Mouse (Mus musculus): ENCODE measurements around the gene Dlg1.

Gene Dlg1

GRCm38 (mm10) chr16:31663379-31664286 lies at the start of gene Dlg1:
Dlg1 (plus strand) TSS chr16:31663443.
- peak; percentile 92 for DNase-seq (ENCODE audit: low read depth, low spot score)

GRCm38 (mm10) chr16:31616382-31616781 lies 46.9 kb upstream of the Dlg1 start:
- no peak for DNase-seq (ENCODE audit: low read depth, low spot score)

- no peak for DNase-seq (ENCODE audit: low read depth, low spot score)
Observed at GRCm38 (mm10) chr16:31617128-31617527, 46.1 kb upstream of the Dlg1 start.

- DNase-seq (ENCODE audit: low read depth, low spot score) = no peak
Observed at GRCm38 (mm10) chr16:31617823-31618371, 45.3 kb upstream of the Dlg1 start.

GRCm38 (mm10) chr16:31618671-31619070 lies 44.6 kb upstream of the Dlg1 start:
- DNase-seq (ENCODE audit: low read depth, low spot score) = no peak

- no peak for DNase-seq (ENCODE audit: low read depth, low spot score)
Observed at GRCm38 (mm10) chr16:31619675-31620335, 43.4 kb upstream of the Dlg1 start.

GRCm38 (mm10) chr16:31622356-31622755 lies 40.9 kb upstream of the Dlg1 start:
- DNase-seq (ENCODE audit: low read depth, low spot score) = no peak

- no peak for DNase-seq (ENCODE audit: low read depth, low spot score)
Observed at GRCm38 (mm10) chr16:31623136-31623535, 40.1 kb upstream of the Dlg1 start.

GRCm38 (mm10) chr16:31624749-31625148 lies 38.5 kb upstream of the Dlg1 start:
- DNase-seq (ENCODE audit: low read depth, low spot score) = no peak

GRCm38 (mm10) chr16:31626331-31626730 lies 36.9 kb upstream of the Dlg1 start:
- no peak for DNase-seq (ENCODE audit: low read depth, low spot score)

GRCm38 (mm10) chr16:31630381-31630780 lies 32.9 kb upstream of the Dlg1 start:
- DNase-seq (ENCODE audit: low read depth, low spot score) = peak; percentile 52

GRCm38 (mm10) chr16:31631046-31631445 lies 32.2 kb upstream of the Dlg1 start:
- DNase-seq (ENCODE audit: low read depth, low spot score) = peak; percentile 30

GRCm38 (mm10) chr16:31634371-31634770 lies 28.9 kb upstream of the Dlg1 start:
- DNase-seq (ENCODE audit: low read depth, low spot score) = no peak

- no peak for DNase-seq (ENCODE audit: low read depth, low spot score)
Observed at GRCm38 (mm10) chr16:31638393-31638792, 24.9 kb upstream of the Dlg1 start.

- DNase-seq (ENCODE audit: low read depth, low spot score) = no peak
Observed at GRCm38 (mm10) chr16:31639946-31640345, 23.3 kb upstream of the Dlg1 start.

GRCm38 (mm10) chr16:31641776-31642175 lies 21.5 kb upstream of the Dlg1 start:
- no peak for DNase-seq (ENCODE audit: low read depth, low spot score)

GRCm38 (mm10) chr16:31647221-31647620 lies 16.0 kb upstream of the Dlg1 start:
- no peak for DNase-seq (ENCODE audit: low read depth, low spot score)

GRCm38 (mm10) chr16:31650788-31651187 lies 12.5 kb upstream of the Dlg1 start:
- DNase-seq (ENCODE audit: low read depth, low spot score) = no peak

GRCm38 (mm10) chr16:31651541-31651940 lies 11.7 kb upstream of the Dlg1 start:
- DNase-seq (ENCODE audit: low read depth, low spot score) = no peak

- DNase-seq (ENCODE audit: low read depth, low spot score) = no peak
Observed at GRCm38 (mm10) chr16:31652115-31652843, 11.0 kb upstream of the Dlg1 start.

- DNase-seq (ENCODE audit: low read depth, low spot score) = no peak
Observed at GRCm38 (mm10) chr16:31653616-31654015, 9.6 kb upstream of the Dlg1 start.

GRCm38 (mm10) chr16:31654021-31654420 lies 9.2 kb upstream of the Dlg1 start:
- no peak for DNase-seq (ENCODE audit: low read depth, low spot score)

Data from ES-CJ7 (cell line).